Mouse (Mus musculus) liver, embryonic 16.5 days (tissue): ENCODE data around the gene Lrrfip2. TPM values are rescaled to one million over a fixed set of nuclear protein-coding genes. Genes with fewer than 3 reads are reported as not detected.

ENCODE experiments used
- ATAC-seq: fragments of 200-750 bp; cut with Nextera tagmentation; 2 replicates; pipeline ENCODE4 v1.8.0; 2017; ENCODE audit warnings: low read depth, mild to moderate bottlenecking, moderate number of reproducible peaks, moderate library complexity
- H3K27ac ChIP-seq: fragments of 300-500 bp; sonication (generic); 2 replicates; pipeline ENCODE4 v1.5.1; 2014; ENCODE audit warnings: mild to moderate bottlenecking, low read length
- H3K27me3 ChIP-seq: fragments of 300-500 bp; sonication (generic); 2 replicates; pipeline ENCODE4 v1.6.1; 2014; ENCODE audit warnings: low read depth, low read length, mixed read lengths; ENCODE audit not compliant: control insufficient read depth, insufficient read depth
- H3K36me3 ChIP-seq: fragments of 300-500 bp; sonication (generic); 2 replicates; pipeline ENCODE4 v1.6.1; 2014; ENCODE audit warnings: mild to moderate bottlenecking; ENCODE audit not compliant: control insufficient read depth, insufficient read depth
- H3K4me1 ChIP-seq: fragments of 300-500 bp; sonication (generic); 2 replicates; pipeline ENCODE4 v1.6.1; 2014; ENCODE audit warnings: low read depth, low read length, mixed read lengths; ENCODE audit not compliant: control insufficient read depth
- H3K4me2 ChIP-seq: fragments of 300-500 bp; sonication (generic); 2 replicates; pipeline ENCODE4 v1.6.1; 2014; ENCODE audit warnings: low read depth, low read length, mixed read lengths
- H3K4me3 ChIP-seq: fragments of 300-500 bp; sonication (generic); 2 replicates; pipeline ENCODE4 v1.5.1; 2014; ENCODE audit warnings: low read depth, mild to moderate bottlenecking, low read length
- H3K9ac ChIP-seq: fragments of 300-500 bp; sonication (generic); 2 replicates; pipeline ENCODE4 v1.6.1; 2014; ENCODE audit warnings: low read depth, low read length
- H3K9me3 ChIP-seq: fragments of 300-500 bp; sonication (generic); replicated peaks from 2 replicates; pipeline ENCODE4 v1.6.1; 2016; ENCODE audit warnings: low read length; ENCODE audit not compliant: control insufficient read depth
- WGBS: fragments of 180-500 bp; shearing (Covaris S2); extraction: QIAGEN DNeasy Blood & Tissue Kit; methylation state at CpG from one replicate; pipeline ENCODE4 v1.1.7; 2014; ENCODE audit not compliant: insufficient replicate concordance; 5-methylcytosine and 5-hydroxymethylcytosine counted together
- polyA plus RNA-seq: library from polyadenylated mRNA; unstranded; fragments of >200 nt; fragmentation: Nextera tagmentation; extraction: Ambion mirVana; gene quantifications from 2 replicates; pipeline ENCODE4 v1.2.1, GENCODE M21; 2015

The Lrrfip2 gene
- polyA plus RNA-seq, 1 experiment from 2014 or later, result 16.2 TPM

DNA sequence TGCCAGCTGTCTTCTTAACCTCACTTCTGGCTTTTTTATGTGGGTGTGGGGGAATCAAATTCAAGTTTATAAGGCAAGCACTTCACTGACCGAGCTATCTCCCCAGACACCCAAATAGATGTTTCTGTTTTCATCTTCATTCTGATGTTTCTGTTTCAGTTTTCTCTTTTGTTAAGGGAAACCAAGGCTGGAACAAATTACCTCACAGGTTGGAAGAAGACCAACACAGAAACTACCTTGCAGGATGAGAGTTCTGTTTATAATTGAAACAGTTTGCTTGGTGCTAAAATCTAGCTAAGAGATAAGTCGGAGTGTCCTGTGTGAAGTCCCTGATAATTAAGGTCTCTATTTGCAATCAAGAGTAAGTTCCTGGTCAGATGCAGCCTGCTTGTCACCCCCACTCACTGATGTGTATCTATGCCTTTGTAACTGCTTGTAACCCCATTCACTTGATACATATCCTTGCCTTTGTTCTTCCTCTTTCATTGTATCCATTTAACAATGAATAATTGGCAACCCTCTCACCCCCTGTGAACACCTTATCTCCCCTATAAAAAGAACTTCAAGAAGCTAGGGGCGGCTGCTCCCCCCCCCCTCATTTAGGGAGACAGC, 30.3 kb upstream of the Lrrfip2 start:
- 33% methylated on average over 3 of the region's 3 CpGs for WGBS
- Histone ChIP-seq H3K27me3 (no peaks in the 10 kb centered on the region), H3K27ac (no peak overlapping the region), H3K4me1 (no peaks in the 10 kb centered on the region), H3K9ac (no peak overlapping the region), H3K9me3 (no peaks in the 10 kb centered on the region), H3K36me3 (no peaks in the 10 kb centered on the region), H3K4me3 (no peak overlapping the region), H3K4me2 (no peak overlapping the region)
- ATAC-seq, result no peak

DNA sequence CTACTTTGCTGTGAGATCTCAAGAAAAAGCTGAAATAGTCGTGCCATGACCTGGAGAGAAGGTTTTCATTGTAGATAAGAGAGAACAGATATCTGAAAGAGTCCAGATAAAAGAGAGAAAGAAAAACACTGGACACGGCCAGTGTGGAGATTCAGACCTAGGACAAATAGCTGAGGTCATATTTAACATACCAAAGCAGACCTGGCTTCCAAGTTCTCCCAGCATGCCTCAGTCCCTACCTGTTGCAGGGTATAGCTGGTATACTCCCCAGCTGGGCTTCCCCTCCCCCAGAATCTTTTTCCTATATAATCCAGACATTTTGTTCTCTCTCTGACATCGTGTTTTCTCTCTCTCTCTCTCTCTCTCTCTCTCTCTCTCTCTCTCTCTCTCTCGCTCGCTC, 29.4 kb upstream of the Lrrfip2 start:
- WGBS, result 20% methylated on average over 5 of the region's 5 CpGs
- Histone ChIP-seq H3K9ac (no peak overlapping the region), H3K4me2 (no peak overlapping the region), H3K4me3 (no peak overlapping the region), H3K36me3 (no peaks in the 10 kb centered on the region), H3K9me3 (no peaks in the 10 kb centered on the region), H3K27me3 (no peaks in the 10 kb centered on the region), H3K4me1 (no peaks in the 10 kb centered on the region), H3K27ac (no peak overlapping the region)
- no peak for ATAC-seq

DNA sequence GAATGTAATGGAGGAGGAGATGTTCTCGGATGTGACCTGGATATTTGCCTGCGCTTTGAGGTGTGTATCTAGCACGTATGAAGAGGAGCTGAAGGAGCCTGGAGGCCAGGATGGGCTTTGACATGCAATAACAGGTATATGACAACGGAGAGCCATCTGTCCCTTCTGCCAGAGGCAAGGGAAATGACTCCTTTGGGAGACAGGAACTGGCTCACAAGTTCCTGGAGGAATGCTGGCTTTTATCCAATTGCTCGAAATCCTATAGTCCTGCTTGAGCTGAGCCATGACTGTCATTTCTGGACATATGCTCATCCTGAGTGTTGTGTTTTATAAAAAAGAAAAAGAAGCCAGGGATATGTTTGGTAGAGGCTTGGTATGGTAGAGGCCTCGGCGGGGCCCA, 28.5 kb upstream of the Lrrfip2 start:
- Histone ChIP-seq H3K36me3 (no peaks in the 10 kb centered on the region), H3K27me3 (no peaks in the 10 kb centered on the region), H3K9ac (no peak overlapping the region), H3K4me1 (no peaks in the 10 kb centered on the region), H3K27ac (no peak overlapping the region), H3K4me3 (no peak overlapping the region), H3K4me2 (no peak overlapping the region), H3K9me3 (no peaks in the 10 kb centered on the region)
- 54% methylated on average over 7 of the region's 7 CpGs for WGBS
- ATAC-seq, result no peak

DNA sequence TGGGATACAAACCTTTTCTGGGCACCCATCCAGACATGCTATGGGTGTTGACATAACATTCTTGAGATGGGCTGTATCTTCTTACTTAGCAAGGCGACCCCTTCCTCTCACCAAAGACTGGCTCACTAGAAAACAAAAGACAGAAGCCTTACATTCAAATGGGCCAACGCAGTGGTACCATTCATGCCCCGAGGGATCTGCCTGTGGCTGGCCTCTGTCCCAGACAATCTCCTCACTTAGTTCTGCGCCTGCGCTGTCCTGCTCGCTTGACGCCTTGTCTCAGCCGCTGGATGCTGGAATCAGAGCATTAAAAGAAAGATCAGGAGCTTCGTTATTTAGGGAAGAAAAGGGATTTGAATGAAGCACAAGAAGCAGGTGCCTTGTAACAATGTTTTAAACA, 24.7 kb upstream of the Lrrfip2 start:
- H3K27ac ChIP-seq, result no peak overlapping the region
- H3K9me3 ChIP-seq, result no peaks in the 10 kb centered on the region
- 60% methylated on average over 9 of the region's 9 CpGs for WGBS

DNA sequence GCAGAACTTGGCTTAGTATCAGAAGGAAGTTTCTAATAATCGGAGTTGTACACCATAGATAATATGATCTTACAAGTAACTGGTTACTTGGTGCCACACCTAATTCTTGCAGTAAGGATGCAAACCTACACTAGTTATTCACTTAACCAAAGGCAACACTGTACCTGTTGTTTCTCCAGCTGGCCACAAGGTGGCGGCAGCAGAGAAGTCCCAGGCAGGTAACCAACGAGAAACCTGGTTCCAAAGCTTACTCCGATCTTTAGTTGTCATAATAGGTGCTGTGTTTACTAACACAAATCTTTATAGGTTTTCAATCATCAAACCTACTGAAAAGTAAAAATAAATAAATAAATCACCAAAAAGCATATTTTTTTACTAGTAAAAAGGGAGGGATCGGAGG, 24.3 kb upstream of the Lrrfip2 start:
- WGBS, result 25% methylated on average over 5 of the region's 5 CpGs

More for the DNA sequence above, 24.7 kb upstream of the Lrrfip2 start:
- H3K36me3 ChIP-seq, result no peaks in the 10 kb centered on the region
- no peak overlapping the region for H3K9ac ChIP-seq
- H3K4me2 ChIP-seq, result no peak overlapping the region
- H3K4me3 ChIP-seq, result no peak overlapping the region
- no peaks in the 10 kb centered on the region for H3K4me1 ChIP-seq
- H3K27me3 ChIP-seq, result no peaks in the 10 kb centered on the region
- no peak for ATAC-seq

DNA sequence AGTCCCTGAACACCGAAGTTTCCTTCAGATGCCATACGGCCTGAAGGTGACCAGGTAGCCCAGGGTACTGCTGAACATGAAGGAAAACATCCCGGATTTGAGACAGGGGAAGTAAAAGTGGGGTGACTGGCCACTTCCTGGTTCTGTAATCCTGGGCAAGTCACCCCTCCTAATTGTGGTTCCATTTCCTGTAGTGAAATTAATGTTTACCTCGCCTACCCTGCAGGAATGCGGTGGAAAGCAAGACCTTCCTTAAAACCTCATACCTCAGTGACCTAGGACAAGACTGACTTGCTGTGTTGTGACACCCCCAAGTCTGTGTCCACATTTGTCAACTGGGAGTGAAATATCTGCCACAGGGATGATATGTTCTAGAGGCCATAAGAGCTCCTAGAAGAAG, 22.8 kb upstream of the Lrrfip2 start:
- no peak overlapping the region for H3K4me3 ChIP-seq
- WGBS, result 36% methylated on average over 5 of the region's 5 CpGs
- H3K27me3 ChIP-seq, result no peaks in the 10 kb centered on the region
- H3K9me3 ChIP-seq, result no peaks in the 10 kb centered on the region
- ATAC-seq, result no peak
- no peak overlapping the region for H3K27ac ChIP-seq
- no peak overlapping the region for H3K9ac ChIP-seq
- no peaks in the 10 kb centered on the region for H3K4me1 ChIP-seq
- H3K4me2 ChIP-seq, result no peak overlapping the region
- H3K36me3 ChIP-seq, result no peaks in the 10 kb centered on the region

More for the DNA sequence above, 24.3 kb upstream of the Lrrfip2 start:
- H3K36me3 ChIP-seq, result no peaks in the 10 kb centered on the region
- no peaks in the 10 kb centered on the region for H3K27me3 ChIP-seq
- no peak overlapping the region for H3K9ac ChIP-seq
- H3K27ac ChIP-seq, result no peak overlapping the region
- no peak overlapping the region for H3K4me3 ChIP-seq
- ATAC-seq, result no peak
- no peak overlapping the region for H3K4me2 ChIP-seq
- no peaks in the 10 kb centered on the region for H3K9me3 ChIP-seq
- H3K4me1 ChIP-seq, result no peaks in the 10 kb centered on the region

DNA sequence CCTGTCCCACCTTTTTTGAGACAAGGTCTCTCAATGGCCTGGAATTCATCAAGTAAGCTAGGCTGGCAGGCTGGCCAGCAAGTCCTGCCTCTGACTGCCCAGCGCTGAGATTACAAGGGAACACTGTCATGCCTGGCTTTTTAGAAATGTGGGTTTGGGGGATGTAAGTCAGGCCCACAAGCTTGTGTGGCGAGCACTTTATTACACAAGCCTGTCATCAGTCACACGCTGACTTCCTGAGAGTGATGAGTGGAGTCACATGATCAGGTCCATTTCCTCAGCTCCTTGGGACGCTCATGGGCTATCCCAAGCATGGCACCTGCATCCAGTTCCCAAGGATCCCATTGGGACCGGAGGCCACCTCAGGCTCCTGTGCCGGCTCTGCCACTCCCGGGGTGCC, 21.7 kb upstream of the Lrrfip2 start:
- H3K9me3 ChIP-seq, result no peaks in the 10 kb centered on the region
- no peaks in the 10 kb centered on the region for H3K27me3 ChIP-seq
- no peak overlapping the region for H3K9ac ChIP-seq
- H3K4me2 ChIP-seq, result no peak overlapping the region
- no peaks in the 10 kb centered on the region for H3K4me1 ChIP-seq
- H3K4me3 ChIP-seq, result no peak overlapping the region
- 53% methylated on average over 7 of the region's 7 CpGs for WGBS
- no peak overlapping the region for H3K27ac ChIP-seq
- no peak for ATAC-seq
- no peaks in the 10 kb centered on the region for H3K36me3 ChIP-seq

DNA sequence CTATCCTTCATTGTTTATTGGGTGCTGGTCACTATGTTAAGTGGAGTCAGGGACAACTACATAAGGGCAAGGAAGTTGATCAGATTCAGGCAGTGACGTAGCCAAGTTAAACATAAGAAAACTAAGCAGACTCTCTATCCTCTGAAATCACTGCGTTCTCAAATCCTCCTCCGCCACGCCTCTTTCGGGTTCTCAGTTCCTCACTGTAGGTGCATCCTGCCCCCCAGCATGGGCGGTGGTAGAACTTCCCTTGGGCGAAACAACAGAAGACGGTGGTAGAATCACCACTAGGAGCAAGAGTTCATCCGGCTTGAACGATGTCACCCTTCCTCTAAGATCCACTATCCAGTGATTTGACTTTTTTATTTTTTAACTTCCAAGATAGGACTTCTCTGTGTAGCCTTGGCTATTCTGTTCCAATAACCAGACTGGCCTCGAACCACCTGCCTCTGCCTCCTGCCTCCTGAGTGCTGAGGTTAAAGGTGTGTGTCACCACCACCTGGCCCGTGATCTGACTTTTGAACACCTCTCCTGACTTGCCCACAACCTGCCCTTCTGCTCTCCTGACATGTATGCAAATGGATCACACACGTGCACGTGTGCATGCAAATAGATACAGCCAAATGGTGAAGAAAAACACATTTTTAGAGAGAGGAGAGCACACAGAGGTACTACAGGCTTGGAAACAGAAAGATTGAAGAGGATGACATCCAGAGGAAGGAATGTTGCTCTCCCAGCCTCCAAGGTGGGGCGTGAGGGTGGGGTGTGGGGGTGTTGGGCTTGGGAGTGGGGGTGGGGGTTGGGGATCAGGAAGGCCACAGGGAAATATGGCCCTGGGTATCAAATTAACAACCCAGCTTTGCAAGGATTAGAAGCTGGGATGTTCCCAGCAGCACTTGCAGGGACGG, 20.7 kb upstream of the Lrrfip2 start:
- 71% methylated on average over 16 of the region's 16 CpGs for WGBS
- no peaks in the 10 kb centered on the region for H3K4me1 ChIP-seq
- no peak overlapping the region for H3K4me2 ChIP-seq
- no peaks in the 10 kb centered on the region for H3K9me3 ChIP-seq
- H3K9ac ChIP-seq, result no peak overlapping the region
- ATAC-seq, result no peak
- no peaks in the 10 kb centered on the region for H3K36me3 ChIP-seq
- H3K27me3 ChIP-seq, result no peaks in the 10 kb centered on the region
- H3K27ac ChIP-seq, result no peak overlapping the region
- no peak overlapping the region for H3K4me3 ChIP-seq

DNA sequence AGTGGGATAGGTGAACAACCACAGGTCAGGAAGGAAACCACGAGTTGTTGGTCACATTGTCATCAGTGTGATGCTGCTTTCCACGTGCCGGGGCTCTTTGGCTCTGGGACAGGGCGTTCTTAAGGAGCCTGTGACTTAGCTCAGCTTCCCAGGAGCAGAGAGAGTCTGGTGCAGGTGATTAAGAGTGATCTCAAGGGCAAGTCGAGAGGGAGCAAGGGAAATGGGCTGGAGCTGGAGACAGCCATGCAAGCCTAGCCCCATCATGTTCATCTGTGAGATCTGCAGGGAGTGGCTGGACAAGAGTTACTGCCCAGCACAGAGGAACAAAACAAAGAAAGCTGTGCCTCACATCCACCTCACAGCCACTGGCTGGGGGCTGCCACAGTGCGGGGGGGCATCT, 19.8 kb upstream of the Lrrfip2 start:
- Histone ChIP-seq H3K4me1 (no peaks in the 10 kb centered on the region), H3K4me3 (no peak overlapping the region), H3K27ac (no peak overlapping the region), H3K27me3 (no peaks in the 10 kb centered on the region), H3K4me2 (no peak overlapping the region), H3K9me3 (no peaks in the 10 kb centered on the region), H3K36me3 (no peaks in the 10 kb centered on the region), H3K9ac (no peak overlapping the region)
- ATAC-seq, result no peak
- WGBS, result 41% methylated on average over 6 of the region's 6 CpGs
